Mouse (Mus musculus): Measurements from ENCODE around the gene Rfk.

The Rfk gene

GRCm38 (mm10) chr19:17385426-17385825 lies 8.4 kb upstream of the Rfk start:
- no peak for DNase-seq

GRCm38 (mm10) chr19:17386424-17386823 lies 7.4 kb upstream of the Rfk start:
- DNase-seq: no peak

GRCm38 (mm10) chr19:17388404-17388803 lies 5.4 kb upstream of the Rfk start:
- no peak for DNase-seq

- no peak for DNase-seq
Observed at GRCm38 (mm10) chr19:17392866-17393265, 977 bp upstream of the Rfk start.

GRCm38 (mm10) chr19:17396802-17397201 lies 3.0 kb downstream of the Rfk start:
- DNase-seq: no peak

- no peak for DNase-seq
Observed at GRCm38 (mm10) chr19:17397922-17398321, 4.1 kb downstream of the Rfk start.

- DNase-seq: no peak
Observed at GRCm38 (mm10) chr19:17399965-17400364, 6.1 kb downstream of the Rfk start.

GRCm38 (mm10) chr19:17400571-17400970 lies 6.7 kb downstream of the Rfk start:
- DNase-seq: no peak

- DNase-seq: no peak
Observed at GRCm38 (mm10) chr19:17403175-17403574, 9.3 kb downstream of the Rfk start.

GRCm38 (mm10) chr19:17406823-17407222 lies 13.0 kb downstream of the Rfk start:
- no peak for DNase-seq

GRCm38 (mm10) chr19:17408591-17408990 lies 14.7 kb downstream of the Rfk start:
- no peak for DNase-seq

- no peak for DNase-seq
Observed at GRCm38 (mm10) chr19:17409351-17409750, 15.5 kb downstream of the Rfk start.

GRCm38 (mm10) chr19:17410465-17411065 lies 16.7 kb downstream of the Rfk start:
- no peak for DNase-seq

- DNase-seq: no peak
Observed at GRCm38 (mm10) chr19:17412915-17413459, 19.1 kb downstream of the Rfk start.

- no peak for DNase-seq
Observed at GRCm38 (mm10) chr19:17417855-17418254, 24.0 kb downstream of the Rfk start.

- no peak for DNase-seq
Observed at GRCm38 (mm10) chr19:17423306-17423705, 29.5 kb downstream of the Rfk start.

- no peak for DNase-seq
Observed at GRCm38 (mm10) chr19:17427824-17428560, 34.1 kb downstream of the Rfk start.

GRCm38 (mm10) chr19:17428561-17428914 lies 34.7 kb downstream of the Rfk start:
- DNase-seq: no peak

- no peak for DNase-seq
Observed at GRCm38 (mm10) chr19:17436651-17437050, 42.8 kb downstream of the Rfk start.

GRCm38 (mm10) chr19:17439476-17440189 lies 45.8 kb downstream of the Rfk start:
- DNase-seq: no peak

- DNase-seq: no peak
Observed at GRCm38 (mm10) chr19:17443581-17443980, 49.7 kb downstream of the Rfk start.

Data from right cerebral cortex, postnatal 14 days (tissue).